Comparison of ENCODE assay signal across 7 mouse cellular contexts in genomic region chr19:10182670-10183298, GRCm38 (mm10). TPM values are rescaled to one million over a fixed set of nuclear protein-coding genes. Genes with fewer than 3 reads are reported as not detected.
DNase-seq lines count a peak whose midpoint lies in the region; ATAC-seq lines count a peak whose summit lies in the region.

TSS of gene Fads1 (plus strand) at chr19:10182888.

- peak within 1 kb of the TSS; percentile 94 for H3K27ac ChIP-seq in intestine, embryonic 14.5 days (ENCODE audit: low read depth)

- H3K4me2 ChIP-seq in intestine, embryonic 14.5 days (ENCODE audit: low read length) = peak within 1 kb of the TSS; percentile 69

- H3K9me3 ChIP-seq in intestine, embryonic 14.5 days (ENCODE audit: control insufficient read depth, low read length) = no peaks in the 10 kb centered on the region

- H3K36me3 ChIP-seq in intestine, embryonic 14.5 days (ENCODE audit: control insufficient read depth, insufficient read depth, low read length) = peaks cover 31% of the 10 kb centered on the region

- peaks cover 11% of the 10 kb centered on the region for H3K4me1 ChIP-seq in intestine, embryonic 14.5 days (replicated peaks; ENCODE audit: control insufficient read depth, insufficient read depth, low read length)

- peak; percentile 97 for ATAC-seq in intestine, embryonic 14.5 days (replicated peaks; ENCODE audit: low FRiP score, low TSS enrichment, low read depth)

- H3K27me3 ChIP-seq in intestine, embryonic 14.5 days (replicated peaks; ENCODE audit: control insufficient read depth, insufficient read depth, low read length) = no peaks in the 10 kb centered on the region

- DNase-seq in adrenal gland, adult (ENCODE audit: inconsistent age in 2 of 2, low spot score in 1 of 2) = peak; percentile 97
- DNase-seq in embryo, embryonic 10.5 days (ENCODE audit: low spot score) = peak; percentile 97
- peak; percentile 93 for DNase-seq in gastrocnemius, postnatal 25 days
- DNase-seq in intestine, embryonic 14.5 days (ENCODE audit: low spot score) = peak; percentile 93
- DNase-seq in left cerebral cortex, postnatal 14 days (ENCODE audit: low spot score in 2 of 2) = peak; percentile 96
- peak; percentile 97 for DNase-seq in mesoderm, embryonic 11.5 days (ENCODE audit: low read depth, low spot score)
- DNase-seq in right cerebral cortex, postnatal 4 days = peak; percentile 93

- intact Hi-C loops in left cerebral cortex, postnatal 14 days (cut with DNase I) = loop anchor here (1.0 kb wide), 1 partner anchor 81 kb away; the partner anchor contains the start of gene Fads2

- H3K9ac ChIP-seq in intestine, embryonic 14.5 days (ENCODE audit: low read length) = peak within 1 kb of the TSS; percentile 92

- peak within 1 kb of the TSS; percentile 86 for H3K4me3 ChIP-seq in intestine, embryonic 14.5 days (ENCODE audit: low read depth, low read length)

- WGBS in intestine, embryonic 14.5 days = under 1% methylated on average over 70 of the region's 70 CpGs

RNA-seq across cellular contexts. Expression of gene Fads1, which starts in this region (rescaled TPM):
- 1 to 10 TPM; 6.9 to 8.2 TPM for total RNA-seq in gastrocnemius, postnatal 25 days (2021)
- 134 and 142 TPM in 2 replicates for polyA plus RNA-seq in intestine, embryonic 14.5 days (2014; fragmentation: Nextera tagmentation; extraction: Ambion mirVana)
- 100 to 1,000 TPM; 155 to 165 TPM for total RNA-seq in left cerebral cortex, postnatal 14 days (2021)

Comparison
In these comparisons a context has a peak if more than half of its experiments do, and no peak if none do; other contexts are left out.
1. Peak in every context shown above with its lines: DNase-seq, ATAC-seq, H3K4me3 ChIP-seq and H3K27ac ChIP-seq.
2. RNA of gene Fads1 (total RNA-seq): 155 to 165 TPM in left cerebral cortex, postnatal 14 days; 6.9 to 8.2 TPM in gastrocnemius, postnatal 25 days; every median in the first group is over 10 times any median in the second.